Mouse (Mus musculus): Measurements from ENCODE around the gene 9130230L23Rik.

DNA sequence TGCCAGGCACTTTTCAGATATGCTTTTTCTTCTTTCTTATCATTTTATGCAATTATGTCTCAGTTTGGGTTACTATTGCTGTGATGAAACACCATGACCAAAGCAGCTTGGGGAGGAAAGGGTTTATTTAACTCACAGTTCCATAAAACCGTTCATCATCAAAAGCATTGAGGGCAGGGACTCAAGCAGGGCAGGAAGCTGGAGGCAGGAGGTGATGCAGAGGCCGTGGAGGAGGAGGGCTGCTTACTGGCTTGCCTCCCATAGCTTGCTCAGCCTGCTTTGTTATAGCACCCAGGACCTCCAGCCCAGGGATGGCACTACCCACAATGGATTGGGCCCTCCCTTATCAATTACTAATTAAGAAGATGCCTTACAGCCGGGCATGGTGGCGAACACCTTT is 62.9 kb downstream of the 9130230L23Rik start:
- TF ChIP-seq CTCF (IDR thresholded peaks at IDR 0.05; ENCODE audit: low read depth), result no peak
- no peak for TF ChIP-seq EP300 (IDR thresholded peaks at IDR 0.05; ENCODE audit: low read depth)
